Mouse (Mus musculus) hindlimb bud, embryonic 11.5 days (tissue): ENCODE data around the gene Daam1.

Source experiments
- DNase-seq: peaks from one replicate; pipeline ENCODE4 v3.0.0-alpha.2; 2012; ENCODE audit warnings: low read depth, low spot score; ENCODE audit errors: extremely low spot score

The Daam1 gene

GRCm38 (mm10) chr12:71859096-71859495, 28.2 kb downstream of the Daam1 start:
- no peak for DNase-seq

GRCm38 (mm10) chr12:71863846-71864543, 33.1 kb downstream of the Daam1 start:
- DNase-seq, result no peak

GRCm38 (mm10) chr12:71864544-71864897, 33.6 kb downstream of the Daam1 start:
- DNase-seq, result no peak

GRCm38 (mm10) chr12:71865937-71866336, 35.1 kb downstream of the Daam1 start:
- no peak for DNase-seq

GRCm38 (mm10) chr12:71867345-71868240, 36.7 kb downstream of the Daam1 start:
- no peak for DNase-seq

GRCm38 (mm10) chr12:71870644-71871043, 39.8 kb downstream of the Daam1 start:
- DNase-seq, result no peak

GRCm38 (mm10) chr12:71872330-71872729, 41.5 kb downstream of the Daam1 start:
- DNase-seq, result no peak

- DNase-seq, result no peak
Observed at GRCm38 (mm10) chr12:71874561-71874960, 43.7 kb downstream of the Daam1 start.

- no peak for DNase-seq
Observed at GRCm38 (mm10) chr12:71874984-71875383, 44.1 kb downstream of the Daam1 start.

- DNase-seq, result no peak
Observed at GRCm38 (mm10) chr12:71875761-71876489, 45.0 kb downstream of the Daam1 start.

- no peak for DNase-seq
Observed at GRCm38 (mm10) chr12:71880987-71881386, 50.1 kb downstream of the Daam1 start.

GRCm38 (mm10) chr12:71881477-71881876, 50.6 kb downstream of the Daam1 start:
- no peak for DNase-seq

GRCm38 (mm10) chr12:71883066-71883711, 52.3 kb downstream of the Daam1 start:
- no peak for DNase-seq

GRCm38 (mm10) chr12:71885170-71885574, 54.3 kb downstream of the Daam1 start:
- DNase-seq, result no peak

- no peak for DNase-seq
Observed at GRCm38 (mm10) chr12:71885717-71886116, 54.8 kb downstream of the Daam1 start.

GRCm38 (mm10) chr12:71886406-71886805, 55.5 kb downstream of the Daam1 start:
- no peak for DNase-seq

- DNase-seq, result no peak
Observed at GRCm38 (mm10) chr12:71886941-71887340, 56.1 kb downstream of the Daam1 start.

GRCm38 (mm10) chr12:71888370-71888769, 57.5 kb downstream of the Daam1 start:
- no peak for DNase-seq

GRCm38 (mm10) chr12:71889266-71889665, 58.4 kb downstream of the Daam1 start:
- DNase-seq, result no peak

GRCm38 (mm10) chr12:71890282-71890681, 59.4 kb downstream of the Daam1 start:
- DNase-seq, result no peak

- DNase-seq, result no peak
Observed at GRCm38 (mm10) chr12:71891729-71892355, 61.0 kb downstream of the Daam1 start.
